Mouse (Mus musculus) megakaryocyte progenitor cell, adult 5-6 weeks (primary cell): ENCODE data around the gene Ccn2. TPM values are rescaled to one million over a fixed set of nuclear protein-coding genes. Genes with fewer than 3 reads are reported as not detected.
"Not testable (repeated sequence)": the region's sequence is repeated elsewhere in the genome, so short reads cannot be mapped to it uniquely, and the experiment has no call there.

Experiments
- ATAC-seq: replicated peaks from 2 replicates; pipeline ENCODE4 v1.8.0; 2016; ENCODE audit warnings: mild to moderate bottlenecking, moderate TSS enrichment, inconsistent platforms; ENCODE audit not compliant: poor library complexity
- total RNA-seq, 2 experiments: library from RNA; stranded (forward) in 1 of 2; stranded (reverse) in 1 of 2; fragments of 157-497, 149-512 nt in 1 of 2; fragments of 200-1000 nt in 1 of 2; gene quantifications; 2 replicates each; pipeline versions ENCODE4 v1.2.3 to v1.2.4; 2015 to 2017

Gene Ccn2
- total RNA-seq, 2 experiments from 2014 or later, result not detected

DNA sequence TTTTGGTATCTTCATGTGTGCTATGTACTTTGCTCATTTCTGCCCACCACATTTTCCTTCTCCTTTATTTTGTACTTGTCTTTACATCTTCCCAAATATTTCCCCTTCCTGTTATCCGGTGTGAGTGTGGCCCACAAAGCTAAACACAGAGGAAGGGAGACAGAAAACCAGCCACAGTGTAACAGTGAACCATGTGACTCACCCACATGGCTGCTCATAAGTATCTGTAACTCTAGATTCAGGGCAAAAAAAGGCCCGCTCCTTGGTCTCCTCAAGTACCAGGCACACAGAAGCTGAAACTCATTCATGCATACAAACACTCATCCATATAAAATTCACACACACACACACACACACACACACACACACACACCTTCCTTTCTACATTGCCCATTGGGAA is 7.8 kb downstream of the Ccn2 start:
- no peak for ATAC-seq

- ATAC-seq, result no peak
Measured at GRCm38 (mm10) chr10:24603727-24604126, 8.5 kb downstream of the Ccn2 start.

GRCm38 (mm10) chr10:24609146-24609545 is 13.9 kb downstream of the Ccn2 start:
- no peak for ATAC-seq

- no peak for ATAC-seq
Measured at GRCm38 (mm10) chr10:24609766-24610165, 14.5 kb downstream of the Ccn2 start.

- no peak for ATAC-seq
Measured at GRCm38 (mm10) chr10:24614726-24615125, 19.5 kb downstream of the Ccn2 start.

- ATAC-seq, result no peak
Measured at GRCm38 (mm10) chr10:24615799-24616198, 20.6 kb downstream of the Ccn2 start.

GRCm38 (mm10) chr10:24616572-24616971 is 21.3 kb downstream of the Ccn2 start:
- ATAC-seq, result not testable (repeated sequence)

GRCm38 (mm10) chr10:24621572-24621971 is 26.3 kb downstream of the Ccn2 start:
- ATAC-seq, result peak; percentile 70

GRCm38 (mm10) chr10:24622586-24622985 is 27.3 kb downstream of the Ccn2 start:
- peak; percentile 93 for ATAC-seq

GRCm38 (mm10) chr10:24625060-24625701 is 29.9 kb downstream of the Ccn2 start:
- ATAC-seq, result peak; percentile 65

DNA sequence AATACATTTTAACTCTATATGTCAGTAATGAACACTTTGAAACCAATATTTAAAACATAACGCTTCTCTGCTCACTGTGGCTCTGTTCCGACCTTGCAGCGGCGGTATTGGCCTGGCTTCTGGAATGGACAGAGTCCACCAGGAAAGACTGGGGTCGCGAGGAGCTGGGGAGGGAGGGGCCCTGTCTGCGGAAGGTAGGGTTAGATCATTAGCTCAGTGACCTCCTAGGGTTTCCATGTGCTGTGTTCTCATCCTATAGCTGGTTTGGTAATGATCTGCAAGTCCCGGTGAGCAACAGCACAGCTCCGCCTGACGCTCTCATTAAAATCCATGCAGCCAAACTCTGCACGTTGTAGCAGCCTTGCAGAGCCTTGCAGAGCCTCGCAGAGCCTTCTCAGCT is 32.0 kb downstream of the Ccn2 start:
- ATAC-seq, result no peak

GRCm38 (mm10) chr10:24628466-24628865 is 33.2 kb downstream of the Ccn2 start:
- ATAC-seq, result no peak

- peak; percentile 44 for ATAC-seq
Measured at GRCm38 (mm10) chr10:24629086-24629720, 34.0 kb downstream of the Ccn2 start.

GRCm38 (mm10) chr10:24630469-24631081 is 35.3 kb downstream of the Ccn2 start:
- ATAC-seq, result peak; percentile 53

DNA sequence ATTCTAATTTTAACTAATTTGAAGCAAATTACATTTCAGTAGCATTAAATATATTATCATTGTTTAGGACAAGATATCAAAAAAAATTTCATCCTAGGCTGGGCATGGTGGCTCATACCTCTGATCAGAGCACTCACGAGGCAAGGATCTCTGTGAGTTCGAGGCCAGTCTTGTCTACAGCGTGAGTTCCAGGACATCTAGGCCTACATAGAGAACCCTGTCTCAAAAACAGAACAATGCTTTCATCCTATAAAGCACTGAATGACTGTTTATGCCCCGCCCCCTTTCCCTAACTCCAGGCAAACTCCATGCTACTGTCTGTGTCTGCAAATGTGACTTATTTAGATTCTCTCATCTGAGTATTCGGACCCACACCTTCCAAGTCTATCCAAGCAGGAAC is 35.9 kb downstream of the Ccn2 start:
- ATAC-seq, result no peak

GRCm38 (mm10) chr10:24634288-24634687 is 39.0 kb downstream of the Ccn2 start:
- peak; percentile 29 for ATAC-seq

GRCm38 (mm10) chr10:24635331-24635815 is 40.1 kb downstream of the Ccn2 start:
- ATAC-seq, result peak; percentile 66

GRCm38 (mm10) chr10:24635884-24636283 is 40.6 kb downstream of the Ccn2 start:
- peak; percentile 49 for ATAC-seq

- no peak for ATAC-seq
Measured at GRCm38 (mm10) chr10:24636986-24637385, 41.7 kb downstream of the Ccn2 start.

- ATAC-seq, result no peak
Measured at GRCm38 (mm10) chr10:24638306-24639070, 43.2 kb downstream of the Ccn2 start.

GRCm38 (mm10) chr10:24639596-24639995 is 44.4 kb downstream of the Ccn2 start:
- no peak for ATAC-seq
